Mouse (Mus musculus): ENCODE measurements around the gene Grik4.

The Grik4 gene

DNA sequence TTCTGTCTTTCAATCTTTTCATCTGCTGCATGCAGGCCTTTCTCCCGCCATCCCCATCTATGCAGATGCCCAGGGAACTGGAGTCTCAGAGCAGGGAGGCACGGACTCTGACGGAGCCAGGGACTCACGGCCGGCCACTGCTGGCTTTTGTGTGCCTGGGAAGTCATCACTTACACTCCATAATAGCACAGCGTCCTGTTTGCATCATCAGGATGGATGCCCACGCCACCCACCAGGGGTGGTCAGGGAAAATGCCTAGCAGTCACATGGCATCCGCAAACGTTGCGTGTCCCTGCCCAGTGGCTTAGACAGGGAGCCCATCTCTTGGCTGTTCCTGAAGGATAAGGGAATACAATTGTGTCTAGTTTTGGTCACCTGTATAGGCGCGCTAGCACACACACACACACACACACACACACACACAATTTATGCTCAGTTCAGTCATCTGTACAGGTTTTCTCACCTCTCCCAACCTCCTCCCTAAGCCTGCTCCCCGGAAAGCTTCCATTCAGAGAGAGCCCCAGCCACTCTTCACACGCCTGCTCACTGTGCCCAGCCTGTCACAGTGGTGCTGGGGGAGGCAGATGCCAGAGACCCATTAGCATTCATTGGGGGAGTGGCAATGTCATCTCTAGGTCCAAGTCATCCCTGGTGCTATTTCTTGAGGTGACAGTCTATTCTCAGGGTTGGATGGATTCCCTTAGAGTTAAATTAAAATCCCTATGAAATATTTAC, 370.5 kb downstream of the Grik4 start:
- no peak for DNase-seq (ENCODE audit: low read depth, low spot score)

DNA sequence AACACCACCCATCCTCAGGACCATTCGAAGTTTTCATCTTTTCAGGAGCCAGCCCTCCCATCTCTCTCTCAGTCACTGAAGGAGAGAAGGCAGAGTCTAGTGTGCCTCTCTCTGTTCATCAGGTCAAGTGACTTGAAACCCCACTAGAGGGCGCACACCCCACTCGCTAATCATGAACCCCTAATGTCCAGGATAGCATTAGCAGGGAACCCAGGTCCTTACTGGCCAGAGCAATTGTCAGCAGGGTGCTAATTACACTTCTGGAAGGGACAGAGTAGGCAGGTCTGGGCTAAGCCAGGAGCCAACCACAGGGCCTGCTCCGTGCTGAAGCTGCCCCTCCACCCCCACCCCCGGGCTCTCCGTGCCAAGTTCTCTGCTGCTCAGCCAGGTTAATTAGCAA, 371.1 kb downstream of the Grik4 start:
- DNase-seq (ENCODE audit: low read depth, low spot score): no peak

DNA sequence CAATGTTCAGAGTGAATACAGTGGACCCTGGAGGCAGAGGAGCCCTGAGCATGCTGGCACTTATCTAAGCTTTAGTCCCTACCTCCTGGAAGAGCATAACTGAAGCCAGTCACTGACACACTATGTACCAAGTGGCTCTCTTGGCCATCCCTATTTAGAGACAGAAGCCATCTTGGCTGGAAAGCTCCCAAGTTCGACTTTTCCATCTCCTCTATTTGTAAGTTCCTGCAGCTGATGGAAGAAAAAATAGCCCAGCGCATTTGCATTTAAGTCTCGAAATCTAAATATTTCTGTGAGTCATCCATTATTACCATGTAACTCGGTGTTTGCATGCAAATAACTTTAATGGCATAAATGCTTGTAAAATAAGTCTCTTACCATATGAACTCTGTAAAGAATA, 378.4 kb downstream of the Grik4 start:
- no peak for DNase-seq (ENCODE audit: low read depth, low spot score)

DNA sequence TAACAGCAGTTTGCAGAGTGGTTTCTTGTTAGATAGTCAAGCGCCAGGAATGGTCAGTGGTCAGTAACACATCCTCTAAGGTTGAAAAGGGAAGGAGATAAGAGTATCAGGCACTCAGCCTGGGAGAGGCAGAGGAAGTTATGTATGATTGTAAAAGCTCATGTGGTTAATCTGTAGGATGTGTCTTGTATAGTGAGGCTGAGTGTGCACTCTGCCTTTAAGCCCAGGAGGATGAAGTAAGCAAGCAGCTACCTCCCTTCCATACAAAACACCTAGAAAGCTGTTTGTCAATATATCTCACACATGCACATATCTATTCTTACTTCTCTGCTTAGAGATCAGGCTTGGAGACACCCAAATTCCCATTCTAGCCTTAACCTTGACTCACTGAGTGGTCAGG, 389.1 kb downstream of the Grik4 start:
- DNase-seq (ENCODE audit: low read depth, low spot score): no peak

DNA sequence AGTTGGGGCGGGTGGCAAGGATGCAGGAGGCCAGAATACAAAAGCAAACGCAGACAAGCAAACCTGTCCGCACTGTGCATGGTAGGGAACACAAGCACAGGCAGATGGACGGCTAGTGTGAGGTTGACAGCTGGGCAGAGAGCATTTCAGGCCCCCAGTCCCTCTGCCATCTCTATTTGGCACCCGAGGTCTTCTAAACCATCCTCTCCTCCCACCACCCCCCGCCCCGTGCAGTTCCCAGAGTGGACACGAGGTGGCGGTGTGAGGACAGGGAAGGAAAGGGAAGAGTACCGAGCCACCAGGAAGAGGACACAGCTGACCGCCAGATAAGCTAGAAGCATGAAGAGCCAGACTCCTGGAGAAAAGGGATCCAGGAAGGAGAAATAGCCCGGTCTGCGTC, 394.2 kb downstream of the Grik4 start:
- peak; percentile 45 for DNase-seq (ENCODE audit: low read depth, low spot score)

DNA sequence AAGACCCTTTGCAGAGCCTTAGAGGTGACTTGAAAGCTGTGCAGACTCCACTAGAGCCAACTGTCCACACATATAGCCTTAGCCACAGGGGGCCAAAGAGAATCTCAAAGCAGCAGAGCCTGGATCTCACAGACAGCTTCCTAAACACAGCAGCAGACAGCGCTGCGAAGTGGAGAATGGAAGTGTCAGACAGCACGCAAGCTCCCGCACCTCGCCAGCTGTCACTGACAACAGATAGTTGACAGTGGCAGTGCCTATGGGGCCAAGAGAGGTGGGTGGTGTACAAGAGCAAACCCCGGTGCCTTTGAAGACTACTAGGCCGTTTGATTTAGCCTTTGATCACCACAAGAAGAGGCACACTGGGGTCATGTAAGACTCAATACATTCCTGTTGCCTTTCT, 395.3 kb downstream of the Grik4 start:
- no peak for DNase-seq (ENCODE audit: low read depth, low spot score)

DNA sequence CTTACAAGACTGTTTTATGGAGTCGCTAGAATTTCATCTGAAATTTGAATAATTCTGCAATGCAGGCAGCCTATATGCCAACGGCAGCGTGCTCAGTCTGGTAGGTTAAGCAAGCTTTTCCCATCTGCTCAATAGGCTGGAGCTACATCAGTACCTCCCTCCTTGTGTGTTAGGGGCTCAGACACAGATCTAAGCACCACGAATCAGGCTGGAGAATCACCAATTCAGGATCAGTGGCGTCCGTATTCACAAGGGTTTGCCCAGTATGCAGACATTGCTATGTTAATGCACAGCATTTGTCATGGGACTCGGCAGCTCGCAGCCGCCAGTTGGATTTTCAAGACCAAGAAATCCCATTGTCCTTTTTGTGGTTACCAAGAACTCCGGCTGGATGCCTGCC, 399.8 kb downstream of the Grik4 start:
- peak; percentile 60 for DNase-seq (ENCODE audit: low read depth, low spot score)

DNA sequence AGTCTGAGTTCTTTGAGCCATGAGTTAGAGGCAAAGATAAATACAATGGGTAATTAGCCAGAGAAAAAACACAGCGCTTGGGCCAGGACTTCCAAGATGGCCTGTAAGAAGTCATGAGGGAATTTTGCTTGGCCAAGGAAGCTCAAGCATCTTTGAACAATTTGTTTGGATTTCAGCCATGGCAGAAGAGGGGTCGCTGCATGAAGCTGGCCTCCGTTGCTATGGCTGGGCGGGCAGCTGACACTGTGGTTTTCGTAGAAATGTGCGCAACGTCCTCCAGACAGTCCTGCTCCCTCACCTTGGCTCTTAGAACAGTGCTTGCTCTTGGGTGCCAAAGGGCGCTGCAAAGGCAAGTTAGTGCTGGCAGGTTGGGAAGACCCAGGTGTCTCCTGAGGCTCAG, 410.8 kb downstream of the Grik4 start:
- no peak for DNase-seq (ENCODE audit: low read depth, low spot score)

DNA sequence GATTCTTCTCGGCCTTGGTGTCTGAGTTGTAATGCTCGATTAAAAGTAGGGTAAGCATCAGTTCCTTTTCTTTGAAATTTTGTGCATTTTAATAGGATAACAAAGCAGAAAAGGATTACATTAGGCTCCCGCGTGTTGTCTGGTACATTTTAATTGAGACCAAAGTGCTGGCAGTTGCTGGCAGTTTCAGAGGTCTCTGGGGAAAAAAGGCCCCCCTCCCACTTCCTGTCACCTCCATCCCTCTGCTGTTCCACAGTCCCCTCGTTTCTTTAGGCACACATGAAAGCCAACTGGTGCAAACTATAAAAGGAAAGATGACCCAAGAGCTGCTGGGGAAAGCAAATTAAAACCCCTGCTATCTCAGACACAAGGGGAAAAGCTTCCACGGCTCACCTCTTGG, 411.3 kb downstream of the Grik4 start:
- DNase-seq (ENCODE audit: low read depth, low spot score): no peak

DNA sequence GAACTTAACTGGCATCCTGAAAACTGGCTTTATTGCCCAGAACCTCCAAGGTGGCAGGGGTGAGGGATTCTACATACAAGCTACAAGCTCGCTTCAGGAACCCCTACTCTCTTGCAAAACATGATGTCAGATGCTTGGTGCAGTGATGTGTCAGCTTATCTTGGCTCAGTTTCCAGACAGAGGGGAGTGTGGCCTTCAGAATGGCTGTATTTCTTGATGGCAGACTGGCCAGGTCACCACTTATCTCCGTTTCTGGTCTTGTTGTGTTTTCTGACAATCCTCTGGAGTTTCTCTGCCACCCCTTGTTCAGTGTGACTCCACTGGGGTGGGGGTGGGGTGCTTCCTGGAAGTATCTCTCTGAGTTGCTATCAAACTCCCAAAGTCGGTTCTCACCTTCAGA, 412.3 kb downstream of the Grik4 start:
- no peak for DNase-seq (ENCODE audit: low read depth, low spot score)

DNA sequence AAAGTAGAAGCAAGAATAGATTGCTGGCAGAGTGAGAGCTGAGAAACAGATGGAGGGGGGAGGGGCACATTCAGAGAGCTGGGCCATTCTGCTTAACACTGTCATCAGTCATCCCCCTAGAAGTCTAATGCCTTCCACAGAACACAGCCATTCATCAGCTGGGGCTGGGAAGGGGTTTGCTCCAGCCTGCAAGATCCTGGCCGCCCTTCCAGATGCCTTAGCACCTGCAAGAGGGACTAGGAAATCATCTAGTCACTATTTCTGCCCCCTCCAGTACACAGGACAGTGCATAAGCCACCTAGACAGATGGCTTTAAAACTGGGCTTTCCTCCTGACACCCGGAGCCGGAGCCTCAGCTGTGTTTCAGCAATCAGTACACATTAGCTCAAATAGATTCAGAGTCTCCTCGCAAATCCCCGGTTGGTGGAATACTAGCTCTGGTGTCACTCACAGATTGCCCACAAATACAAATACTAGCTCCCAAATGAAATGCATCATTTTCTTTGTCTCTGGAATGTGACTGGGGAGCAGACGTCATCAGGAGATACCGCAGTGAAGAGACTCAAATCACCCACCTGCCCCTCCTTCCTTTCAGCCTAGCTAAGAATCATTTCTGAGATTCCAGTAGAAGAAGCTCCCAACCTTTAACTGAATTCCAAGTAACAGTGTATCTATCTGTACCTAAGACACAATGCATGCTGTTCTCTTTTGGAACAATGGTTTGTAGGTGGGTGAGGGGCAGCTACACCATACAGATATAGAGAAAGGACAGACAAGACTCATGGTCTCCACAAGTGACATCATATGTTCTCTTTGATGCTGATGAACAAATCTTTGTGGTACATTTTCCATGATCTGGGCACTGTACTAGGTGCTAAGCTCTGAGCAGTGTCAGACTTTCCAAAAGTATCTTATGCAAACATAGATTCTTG, 413.8 kb downstream of the Grik4 start:
- DNase-seq (ENCODE audit: low read depth, low spot score): peak; percentile 56

DNA sequence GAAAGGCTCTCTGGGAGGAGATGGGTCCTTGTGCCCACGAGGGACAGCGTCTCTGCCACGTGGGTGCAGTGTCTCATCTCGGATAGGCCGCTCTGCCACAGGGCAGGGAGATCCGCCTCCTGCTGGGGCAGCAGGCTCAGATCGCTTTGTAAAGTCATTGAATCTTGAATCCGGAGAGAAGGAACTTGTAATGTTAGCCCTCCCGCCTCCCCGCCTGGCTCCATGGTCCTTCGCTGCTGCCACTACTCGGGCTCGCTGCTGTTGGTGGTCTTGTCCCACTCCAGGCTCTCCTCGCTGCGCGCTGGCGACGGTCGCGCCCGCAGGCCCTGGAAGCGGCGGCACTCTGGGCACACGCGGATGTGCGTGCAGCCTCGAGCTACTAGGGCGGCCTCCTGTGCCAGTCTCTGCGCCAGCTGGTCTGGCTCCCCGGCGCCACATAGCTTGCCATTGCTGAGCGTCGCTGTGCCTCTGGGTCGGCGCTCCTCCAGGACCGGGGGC, 423.7 kb downstream of the Grik4 start:
- peak; percentile 47 for DNase-seq (ENCODE audit: low read depth, low spot score)

DNA sequence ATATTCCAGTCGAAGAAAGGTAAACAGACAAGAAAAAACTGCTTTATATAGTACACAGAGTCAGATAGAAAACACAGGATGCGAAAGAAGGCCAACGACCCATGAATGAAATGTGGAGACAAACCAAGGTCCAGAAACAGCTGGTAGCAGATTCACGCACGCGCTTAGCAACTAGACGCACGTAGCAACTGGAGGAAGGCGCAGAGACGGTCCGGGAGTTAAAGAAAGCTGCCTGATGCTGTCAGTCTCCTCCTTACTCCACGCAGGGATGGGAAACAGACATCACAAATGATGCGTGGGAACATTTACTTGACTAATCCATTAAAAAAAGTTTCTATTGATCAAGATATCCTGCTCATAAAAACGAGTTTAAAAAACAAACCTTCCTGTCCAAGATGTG, 426.1 kb downstream of the Grik4 start:
- no peak for DNase-seq (ENCODE audit: low read depth, low spot score)

DNA sequence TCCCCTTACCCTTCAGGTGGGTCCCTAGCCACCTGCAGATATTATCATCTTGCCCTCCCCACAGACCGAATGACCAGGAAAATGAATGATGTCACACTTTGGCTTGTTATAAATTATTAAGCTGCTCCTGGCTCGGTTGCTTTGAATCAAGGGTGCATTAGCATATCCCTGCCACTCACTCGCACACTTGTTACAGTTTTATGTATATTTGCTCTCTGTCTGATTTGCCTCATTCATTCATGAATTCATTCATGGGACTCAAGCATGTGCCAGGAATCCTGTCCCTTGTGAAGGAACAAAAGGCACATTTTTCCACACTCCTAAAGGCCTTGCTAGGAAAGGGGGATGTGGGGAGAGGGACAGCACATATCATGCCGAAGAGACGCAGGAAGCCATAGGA, 431.1 kb downstream of the Grik4 start:
- no peak for DNase-seq (ENCODE audit: low read depth, low spot score)

DNA sequence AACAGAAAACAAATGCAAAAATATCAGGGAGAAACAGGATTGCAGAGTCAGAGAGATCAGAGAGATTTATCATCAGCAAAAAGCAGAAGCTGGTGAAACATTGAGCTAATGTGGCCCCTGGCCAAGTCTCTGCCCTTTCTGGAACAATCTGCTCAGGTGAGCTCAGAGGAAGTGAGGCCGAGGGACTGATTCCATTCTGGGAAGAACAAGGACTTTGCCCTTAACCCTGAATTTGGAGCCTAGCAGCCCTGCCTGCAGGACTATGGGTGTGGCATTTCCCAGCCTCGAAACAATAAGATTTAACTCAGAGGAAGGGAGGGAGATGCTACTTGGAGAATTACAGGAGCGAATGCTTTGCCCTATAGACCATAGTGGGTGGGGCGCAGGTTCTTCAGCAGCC, 432.0 kb downstream of the Grik4 start:
- DNase-seq (ENCODE audit: low read depth, low spot score): no peak

DNA sequence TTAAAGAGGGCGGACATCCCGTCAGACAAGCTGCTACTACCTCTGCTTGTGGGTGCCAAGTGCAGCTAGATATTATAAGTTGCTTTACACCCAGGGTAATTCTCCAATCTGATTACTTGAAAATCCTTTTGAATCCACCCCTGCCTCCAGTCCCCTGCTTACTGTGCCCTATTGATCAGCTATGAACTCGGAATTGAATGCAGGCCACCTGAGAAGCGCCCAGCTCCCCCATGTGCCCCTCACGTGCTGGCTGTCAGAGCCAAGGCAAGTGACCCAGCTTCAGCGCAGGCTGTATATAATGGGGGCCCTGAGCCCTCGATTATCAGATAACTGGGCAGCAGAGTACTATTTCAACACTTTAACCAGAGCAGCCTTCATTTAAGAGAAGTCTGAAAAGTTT, 436.1 kb downstream of the Grik4 start:
- no peak for DNase-seq (ENCODE audit: low read depth, low spot score)

DNA sequence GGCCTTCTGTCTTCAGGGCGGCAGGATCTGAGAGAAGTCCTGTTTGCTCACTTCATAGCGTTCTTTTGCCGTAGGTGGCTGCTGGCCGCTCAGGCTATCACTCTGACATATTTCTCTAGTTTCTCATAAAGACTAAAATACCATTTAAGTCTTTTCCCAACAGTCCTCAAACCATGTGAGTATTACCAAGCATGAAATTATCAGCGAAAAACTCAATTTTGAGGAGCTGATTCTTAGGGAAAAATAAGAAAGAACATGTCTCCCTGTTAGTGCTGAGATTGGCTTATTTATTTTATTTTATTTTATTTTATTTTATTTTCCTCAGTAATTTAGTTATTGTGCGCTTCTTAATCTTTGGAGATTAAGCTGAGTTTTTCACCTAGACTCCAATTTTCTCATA, 436.6 kb downstream of the Grik4 start, which contains the start of gene Tbcel:
Tbcel (minus strand) TSS at position 101 of the 400 bp plus-strand sequence.
- no peak for DNase-seq (ENCODE audit: low read depth, low spot score)

DNA sequence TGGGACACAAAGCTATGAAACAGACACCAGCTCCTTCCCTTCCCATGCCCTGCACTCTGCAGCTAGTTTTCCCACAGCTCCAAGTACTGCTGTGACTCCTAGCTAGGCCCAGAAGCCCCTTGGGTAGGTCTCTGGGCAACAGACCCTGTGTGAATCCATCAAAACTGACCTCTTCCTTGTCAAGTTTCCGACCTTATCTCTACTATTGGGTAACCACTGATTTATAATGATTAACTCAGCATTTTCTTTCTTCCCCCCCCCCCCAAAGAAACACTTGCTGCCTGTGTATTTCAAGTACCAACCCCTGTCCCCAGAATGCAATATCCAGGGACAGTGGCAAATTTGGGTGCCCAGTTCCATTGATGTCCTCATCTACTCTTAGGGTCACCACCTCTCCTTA, 437.3 kb downstream of the Grik4 start:
- DNase-seq (ENCODE audit: low read depth, low spot score): no peak

DNA sequence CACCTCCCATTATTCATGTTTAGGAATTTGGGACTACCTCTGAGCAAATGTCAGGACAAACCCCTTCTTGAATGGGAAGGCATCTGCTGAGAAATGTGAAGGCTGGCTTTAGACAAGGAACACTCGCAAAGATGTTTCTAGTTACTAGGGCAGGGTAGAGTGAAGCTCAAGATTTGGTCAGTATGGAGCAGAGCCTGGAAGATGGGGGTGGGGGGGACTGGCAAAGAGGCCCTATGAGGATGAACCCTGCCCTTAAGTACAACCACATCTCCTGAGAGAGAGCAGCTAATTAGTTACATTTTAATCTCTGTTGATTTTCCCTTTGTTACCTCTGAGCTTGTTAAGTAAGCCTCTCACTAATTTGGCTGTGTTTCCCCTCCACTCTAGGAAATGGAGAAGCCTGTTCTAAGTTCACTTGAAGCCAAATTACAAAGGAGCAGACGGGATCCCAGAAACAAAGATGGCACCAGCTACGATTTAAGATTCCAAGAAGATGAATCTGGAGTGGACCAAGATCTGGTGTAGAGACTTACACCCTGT, 439.3 kb downstream of the Grik4 start:
- DNase-seq (ENCODE audit: low read depth, low spot score): no peak

DNA sequence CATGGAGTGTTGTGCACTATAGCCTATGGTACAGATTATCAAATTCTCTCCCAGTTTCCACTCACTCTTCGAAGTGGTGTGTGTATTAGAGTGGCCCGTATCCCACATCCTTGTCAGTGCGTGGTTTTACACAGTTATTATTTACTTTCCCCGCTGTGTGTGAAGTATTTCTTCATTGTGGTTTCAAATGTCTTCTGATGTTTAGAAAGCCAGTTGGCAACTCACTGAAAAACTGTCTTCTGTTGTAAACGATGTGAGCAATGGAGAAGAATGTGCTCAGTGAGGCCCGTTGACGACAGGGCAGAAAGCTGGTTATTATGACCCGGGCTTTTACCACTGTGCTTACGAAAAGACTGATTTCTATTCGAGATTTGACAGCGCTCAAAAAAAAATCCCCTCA, 439.7 kb downstream of the Grik4 start:
- no peak for DNase-seq (ENCODE audit: low read depth, low spot score)

DNA sequence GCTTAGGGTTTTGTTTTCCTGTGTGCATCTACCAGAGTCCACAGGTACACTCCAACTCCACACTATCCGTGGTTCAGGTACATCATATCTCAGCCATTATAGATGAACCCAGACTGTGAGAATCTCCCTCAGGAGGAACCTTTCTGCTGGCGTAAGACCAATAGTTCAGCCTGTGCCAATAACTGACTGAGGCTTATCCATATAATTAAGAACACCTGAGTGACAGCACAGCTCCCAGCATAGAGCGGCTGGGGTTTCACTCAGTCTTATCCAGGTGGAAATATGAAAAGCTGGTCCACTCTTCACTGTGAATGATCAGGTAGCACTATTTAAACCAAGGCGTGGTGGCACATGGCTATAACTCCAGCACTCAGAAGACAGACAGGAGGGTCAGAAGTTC, 440.6 kb downstream of the Grik4 start:
- no peak for DNase-seq (ENCODE audit: low read depth, low spot score)

DNA sequence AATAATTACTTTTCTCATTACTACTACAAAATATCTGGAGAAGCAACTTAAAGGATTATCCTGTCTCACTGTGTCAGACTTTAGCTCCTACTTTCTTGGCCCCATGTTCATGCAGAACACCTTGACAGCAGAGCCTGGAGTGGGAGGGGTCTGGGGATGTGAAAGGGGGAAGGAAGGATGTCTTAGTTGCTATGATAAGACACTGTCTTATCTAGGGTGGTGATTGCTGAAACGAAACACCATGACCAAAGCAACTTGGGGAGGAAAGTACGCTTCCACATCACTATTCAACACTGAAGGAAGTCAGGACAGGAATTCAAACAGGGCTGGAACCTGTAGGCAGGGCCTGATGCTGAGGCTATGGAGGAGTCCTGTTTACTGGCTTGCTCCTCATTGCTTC, 448.0 kb downstream of the Grik4 start:
- DNase-seq (ENCODE audit: low read depth, low spot score): no peak

DNA sequence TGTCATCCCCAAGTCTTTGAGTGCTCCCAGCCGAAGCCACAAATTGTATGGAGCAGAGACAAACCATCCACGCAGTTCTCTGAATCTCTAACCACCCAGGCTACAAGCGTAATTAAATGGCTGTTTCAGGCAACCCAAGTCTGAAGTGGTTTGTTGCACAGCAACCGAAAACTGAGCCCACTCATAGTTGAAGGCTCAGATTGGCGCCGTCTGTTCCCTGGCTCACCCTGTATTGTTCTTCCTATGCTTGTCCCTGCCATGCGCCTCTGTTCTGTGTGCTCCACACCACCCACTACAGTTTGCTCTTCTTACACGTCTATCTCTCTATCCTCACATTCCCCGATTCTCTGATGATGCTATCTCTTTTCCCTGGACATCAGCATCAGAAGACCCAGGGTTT, 452.5 kb downstream of the Grik4 start:
- no peak for DNase-seq (ENCODE audit: low read depth, low spot score)
